Mouse (Mus musculus): ENCODE results near the gene Cdr2l. TPM values are rescaled to one million over a fixed set of nuclear protein-coding genes. Genes with fewer than 3 reads are reported as not detected.

Cdr2l gene
- polyA plus RNA-seq, 1 experiment from 2014 or later: 7.8 TPM

GRCm38 (mm10) chr11:115398085-115398484 lies 16.4 kb downstream of the Cdr2l start:
- Histone ChIP-seq H3K4me3 (replicated peaks; ENCODE audit: low read depth, low read length) (no peak overlapping the region), H3K4me2 (ENCODE audit: low read length) (no peak overlapping the region), H3K27ac (no peak overlapping the region), H3K9me3 (replicated peaks; ENCODE audit: low read length) (no peaks in the 10 kb centered on the region), H3K27me3 (ENCODE audit: insufficient read depth, low read length) (no peaks in the 10 kb centered on the region), H3K36me3 (ENCODE audit: insufficient read depth, low read length) (peaks cover 14% of the 10 kb centered on the region; the same call in 1 of the 2 replicates), H3K4me1 (replicated peaks; ENCODE audit: insufficient read depth, low read length) (no peaks in the 10 kb centered on the region), H3K9ac (ENCODE audit: low read depth, low read length) (no peak overlapping the region)
- no peak for TF ChIP-seq CTCF (IDR thresholded peaks at IDR 0.05; ENCODE audit: low read depth)
- DNase-seq (ENCODE audit: low spot score): no peak
- 80% methylated on average over 7 of the region's 7 CpGs for WGBS
- ATAC-seq (replicated peaks; ENCODE audit: low FRiP score, low read depth): no peak

- Histone ChIP-seq H3K27me3 (ENCODE audit: insufficient read depth, low read length) (no peaks in the 10 kb centered on the region), H3K4me3 (replicated peaks; ENCODE audit: low read depth, low read length) (no peak overlapping the region), H3K27ac (no peak overlapping the region), H3K9ac (ENCODE audit: low read depth, low read length) (no peak overlapping the region), H3K4me1 (replicated peaks; ENCODE audit: insufficient read depth, low read length) (peaks cover 8% of the 10 kb centered on the region; the same call in 1 of the 2 replicates), H3K36me3 (ENCODE audit: insufficient read depth, low read length) (peaks cover 5% of the 10 kb centered on the region; the same call in 1 of the 2 replicates), H3K4me2 (ENCODE audit: low read length) (no peak overlapping the region), H3K9me3 (replicated peaks; ENCODE audit: low read length) (no peaks in the 10 kb centered on the region)
- TF ChIP-seq CTCF (IDR thresholded peaks at IDR 0.05; ENCODE audit: low read depth): no peak
- 70% methylated on average over 3 of the region's 3 CpGs for WGBS
- DNase-seq (ENCODE audit: low spot score) (no peak), ATAC-seq (replicated peaks; ENCODE audit: low FRiP score, low read depth) (no peak)
Measured at GRCm38 (mm10) chr11:115400126-115400525, 18.4 kb downstream of the Cdr2l start.

GRCm38 (mm10) chr11:115400630-115401391 lies 19.1 kb downstream of the Cdr2l start:
- Histone ChIP-seq H3K27me3 (ENCODE audit: insufficient read depth, low read length) (no peaks in the 10 kb centered on the region), H3K27ac (no peak overlapping the region), H3K36me3 (ENCODE audit: insufficient read depth, low read length) (0 out of 2 replicates have a peak, but pooled peaks cover 2% of the 10 kb centered on the region), H3K4me3 (replicated peaks; ENCODE audit: low read depth, low read length) (no peak overlapping the region), H3K9me3 (replicated peaks; ENCODE audit: low read length) (no peaks in the 10 kb centered on the region), H3K4me1 (replicated peaks; ENCODE audit: insufficient read depth, low read length) (peaks cover 8% of the 10 kb centered on the region; the same call in 1 of the 2 replicates), H3K4me2 (ENCODE audit: low read length) (no peak overlapping the region), H3K9ac (ENCODE audit: low read depth, low read length) (no peak overlapping the region)
- ATAC-seq (replicated peaks; ENCODE audit: low FRiP score, low read depth) (no peak), DNase-seq (ENCODE audit: low spot score) (no peak)
- 45% methylated on average over 11 of the region's 11 CpGs for WGBS
- no peak for TF ChIP-seq CTCF (IDR thresholded peaks at IDR 0.05; ENCODE audit: low read depth)

- ATAC-seq (replicated peaks; ENCODE audit: low FRiP score, low read depth): peak; percentile 87
- Histone ChIP-seq H3K27ac (peak within 1 kb of the TSS; percentile 82), H3K4me2 (ENCODE audit: low read length) (peak within 1 kb of the TSS; percentile 90), H3K9me3 (replicated peaks; ENCODE audit: low read length) (no peaks in the 10 kb centered on the region), H3K4me3 (replicated peaks; ENCODE audit: low read depth, low read length) (peak within 1 kb of the TSS; percentile 84), H3K4me1 (replicated peaks; ENCODE audit: insufficient read depth, low read length) (peaks cover 8% of the 10 kb centered on the region; the same call in 1 of the 2 replicates), H3K36me3 (ENCODE audit: insufficient read depth, low read length) (0 out of 2 replicates have a peak, but pooled peaks cover 6% of the 10 kb centered on the region), H3K27me3 (ENCODE audit: insufficient read depth, low read length) (no peaks in the 10 kb centered on the region), H3K9ac (ENCODE audit: low read depth, low read length) (peak within 1 kb of the TSS; percentile 92)
- peak; percentile 91 for DNase-seq (ENCODE audit: low spot score)
- no peak for TF ChIP-seq CTCF (IDR thresholded peaks at IDR 0.05; ENCODE audit: low read depth)
- WGBS: 2% methylated on average over 50 of the region's 50 CpGs
Measured at GRCm38 (mm10) chr11:115403338-115404124, 21.8 kb downstream of the Cdr2l start, which contains the start of gene Mrpl58. TSS of gene Mrpl58 (plus strand) at chr11:115403752.

- peaks cover 8% of the 10 kb centered on the region; the same call in 1 of the 2 replicates for H3K4me1 ChIP-seq (replicated peaks; ENCODE audit: insufficient read depth, low read length)
- H3K9ac ChIP-seq (ENCODE audit: low read depth, low read length): no peak overlapping the region
- no peak for DNase-seq (ENCODE audit: low spot score)
- no peak overlapping the region for H3K4me2 ChIP-seq (ENCODE audit: low read length)
- no peak overlapping the region for H3K4me3 ChIP-seq (replicated peaks; ENCODE audit: low read depth, low read length)
- no peaks in the 10 kb centered on the region for H3K27me3 ChIP-seq (ENCODE audit: insufficient read depth, low read length)
- H3K27ac ChIP-seq: no peak overlapping the region
- WGBS: 98% methylated on average over 6 of the region's 6 CpGs
- no peaks in the 10 kb centered on the region for H3K9me3 ChIP-seq (replicated peaks; ENCODE audit: low read length)
- H3K36me3 ChIP-seq (ENCODE audit: insufficient read depth, low read length): 0 out of 2 replicates have a peak, but pooled peaks cover 6% of the 10 kb centered on the region
- ATAC-seq (replicated peaks; ENCODE audit: low FRiP score, low read depth): no peak
- no peak for TF ChIP-seq CTCF (IDR thresholded peaks at IDR 0.05; ENCODE audit: low read depth)
Measured at GRCm38 (mm10) chr11:115405723-115406122, 24.0 kb downstream of the Cdr2l start.

GRCm38 (mm10) chr11:115406858-115407401 lies 25.2 kb downstream of the Cdr2l start:
- Histone ChIP-seq H3K9ac (ENCODE audit: low read depth, low read length) (no peak overlapping the region), H3K4me2 (ENCODE audit: low read length) (no peak overlapping the region), H3K4me1 (replicated peaks; ENCODE audit: insufficient read depth, low read length) (peaks cover 8% of the 10 kb centered on the region; the same call in 1 of the 2 replicates), H3K36me3 (ENCODE audit: insufficient read depth, low read length) (0 out of 2 replicates have a peak, but pooled peaks cover 6% of the 10 kb centered on the region), H3K27ac (no peak overlapping the region), H3K4me3 (replicated peaks; ENCODE audit: low read depth, low read length) (no peak overlapping the region), H3K9me3 (replicated peaks; ENCODE audit: low read length) (no peaks in the 10 kb centered on the region), H3K27me3 (ENCODE audit: insufficient read depth, low read length) (no peaks in the 10 kb centered on the region)
- no peak for TF ChIP-seq CTCF (IDR thresholded peaks at IDR 0.05; ENCODE audit: low read depth)
- DNase-seq (ENCODE audit: low spot score): no peak
- ATAC-seq (replicated peaks; ENCODE audit: low FRiP score, low read depth): no peak
- WGBS: 92% methylated on average over 17 of the region's 17 CpGs
